Mouse (Mus musculus) natural killer cell, adult 2 months (primary cell): ENCODE measurements around the gene Mlst8.
"Not testable (repeated sequence)": the region's sequence is repeated elsewhere in the genome, so short reads cannot be mapped to it uniquely, and the experiment has no call there.

Experiments used
- DNase-seq, 2 experiments: peaks; one replicate each; pipeline ENCODE4 v3.0.0; 2022; ENCODE audit warnings: low spot score in 2 of 2

The Mlst8 gene

GRCm38 (mm10) chr17:24426471-24427169, 52.3 kb downstream of the Mlst8 start, which contains the start of gene Eci1:
Gene Eci1, plus strand, starts transcription at chr17:24426641.
- DNase-seq, result peak; percentile 88 to 93

DNA sequence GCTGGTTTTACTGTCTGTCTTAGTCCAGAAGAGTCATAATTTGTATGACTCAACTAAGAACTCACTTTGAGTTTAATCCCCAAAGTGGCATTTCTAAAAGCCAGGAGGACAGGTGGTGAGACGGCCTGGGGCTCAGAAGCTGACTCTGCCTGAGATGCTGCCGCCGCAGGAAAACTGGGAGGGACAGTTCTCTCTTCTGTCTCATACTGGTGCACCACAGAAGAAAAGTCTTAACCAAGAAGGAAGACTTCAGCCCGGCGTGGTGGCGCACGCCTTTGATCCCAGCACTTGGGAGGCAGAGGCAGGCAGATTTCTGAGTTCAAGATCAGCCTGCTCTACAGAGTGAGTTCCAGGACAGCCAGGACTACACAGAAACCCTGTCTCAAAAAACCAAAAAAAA, 53.0 kb downstream of the Mlst8 start:
- DNase-seq, result no peak

DNA sequence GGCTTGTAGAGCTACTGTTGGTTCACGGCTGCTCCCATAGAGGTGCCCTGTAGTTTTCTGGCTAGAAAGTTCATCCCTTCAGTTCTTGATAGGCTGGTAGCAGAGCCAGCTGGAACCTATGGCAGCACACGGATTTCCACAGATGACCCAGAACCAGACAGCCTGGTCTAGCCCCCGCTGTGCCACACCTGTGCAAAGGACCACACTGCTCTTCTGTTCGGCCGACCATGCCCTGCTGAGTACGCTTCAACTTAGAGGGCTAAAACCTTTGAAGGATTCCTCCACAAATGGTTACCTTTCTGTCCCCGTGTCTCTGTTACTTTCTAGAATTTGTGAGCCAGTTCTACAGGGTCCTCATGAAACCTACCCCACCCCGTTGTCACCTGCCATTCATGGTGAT, 53.6 kb downstream of the Mlst8 start:
- not testable (repeated sequence) for DNase-seq

DNA sequence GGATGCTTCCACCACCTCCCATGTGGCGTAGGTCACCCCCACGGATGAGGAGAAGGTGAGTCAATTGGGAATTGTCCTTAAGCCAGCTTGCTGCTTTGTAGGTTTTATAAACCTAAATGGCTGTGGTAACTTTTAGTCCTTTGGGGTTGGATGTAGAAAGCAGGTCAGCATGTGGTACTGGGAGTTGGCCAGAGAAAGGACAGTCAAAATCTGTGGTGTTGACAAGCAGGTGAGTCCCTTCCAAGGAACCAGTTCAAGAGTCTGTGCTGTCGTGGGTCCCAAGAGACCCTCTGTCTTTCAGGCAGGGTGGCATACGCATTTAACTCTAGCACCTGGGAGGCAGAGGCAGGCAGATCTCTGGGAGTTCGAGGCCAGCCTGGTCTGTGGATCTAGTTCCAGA, 54.4 kb downstream of the Mlst8 start:
- DNase-seq, result no peak
